Comparison of ENCODE assay signal across 9 mouse cellular contexts in genomic region chr7:57283186-57283585, GRCm38 (mm10).
"Had no signal": no experiment of that assay in that cellular context is flagged by ENCODE, and none has a peak within 500 bp of the region (broad histone marks: within the 10 kb centered on the region; RNA-seq: fewer than 3 reads in every experiment).

No protein-coding gene starts in this region.

- DNase-seq: kidney, adult 2 months; kidney, postnatal 25 days; layer of hippocampus, adult 9-11 months; liver, embryonic 13.5 days; lung, adult 2 months; spleen, adult 18-20 months; thymus, adult 2 months; thymus, postnatal 14 days; thymus, postnatal 4 days had no signal
